ENCODE assay signal across 10 mouse cellular contexts in the genomic region with DNA sequence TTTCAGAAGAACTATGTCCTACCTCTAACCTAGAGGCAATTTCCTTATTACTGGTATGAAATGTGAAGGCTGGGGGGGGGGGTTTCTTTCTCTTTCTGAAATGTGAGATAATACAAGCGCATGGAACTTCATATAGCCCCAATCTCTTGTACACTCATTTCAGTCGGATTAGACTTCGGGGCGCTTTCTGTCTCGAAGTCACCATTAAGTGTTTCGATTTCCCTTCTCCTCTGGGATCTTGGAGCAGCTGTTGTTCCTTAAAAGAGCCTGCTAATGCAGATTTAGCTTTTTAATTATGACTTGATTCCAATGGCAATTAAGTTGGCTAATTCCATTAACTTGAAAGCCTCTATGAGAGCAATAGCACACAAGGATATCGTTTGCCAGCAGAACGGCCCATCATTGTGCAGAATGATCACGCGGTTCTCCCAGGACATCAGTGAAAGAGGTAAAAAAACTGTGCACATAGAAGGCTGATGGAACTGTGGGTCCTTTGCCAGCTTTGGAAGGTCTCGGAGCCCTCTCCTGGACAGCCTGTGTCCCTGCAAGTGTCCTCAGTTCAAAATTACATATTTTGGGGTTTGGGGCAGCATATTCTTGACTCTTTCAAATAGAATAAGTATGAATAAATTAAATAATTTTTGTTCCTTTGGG. TPM values are rescaled to one million over a fixed set of nuclear protein-coding genes. Genes with fewer than 3 reads are reported as not detected.
A peak's percentile ranks its signal among the peaks of the same experiment; 100 is the strongest.
DNase-seq lines count a peak whose midpoint lies in the region; ATAC-seq and TF ChIP-seq lines count a peak whose summit lies in the region.
"Had no signal": no experiment of that assay in that cellular context is flagged by ENCODE, and none has a peak within 500 bp of the region (broad histone marks: within the 10 kb centered on the region; RNA-seq: fewer than 3 reads in every experiment).

No protein-coding gene starts in this region.

- H3K4me1 ChIP-seq in neural tube, embryonic 13.5 days (replicated peaks): 0 out of 2 replicates have a peak, but pooled peaks cover 4% of the 10 kb centered on the region
- no peaks in the 10 kb centered on the region for H3K4me1 ChIP-seq in cortical plate, adult 2 months (ENCODE audit: control insufficient read depth, insufficient read depth, low read length)
- H3K4me1 ChIP-seq: liver, embryonic 15.5 days had no signal

- peak; percentile 44; the same call in 1 of the 2 replicates for TF ChIP-seq CTCF in cortical plate, adult 2 months (IDR thresholded peaks at IDR 0.05; ENCODE audit: extremely low read depth, insufficient read depth, low read length)

- H3K36me3 ChIP-seq in neural tube, embryonic 13.5 days: no peaks in the 10 kb centered on the region
- H3K36me3 ChIP-seq: liver, embryonic 15.5 days had no signal

- no peak overlapping the region for H3K9ac ChIP-seq in neural tube, embryonic 13.5 days
- H3K9ac ChIP-seq: liver, embryonic 15.5 days had no signal

- peak; percentile 84 for ATAC-seq in neural tube, embryonic 13.5 days (ENCODE audit: low read depth)

- 47% methylated on average over 11 of the region's 11 CpGs for WGBS in neural tube, embryonic 13.5 days

- H3K9me3 ChIP-seq in neural tube, embryonic 13.5 days: no peaks in the 10 kb centered on the region
- H3K9me3 ChIP-seq: liver, embryonic 15.5 days had no signal

- H3K4me3 ChIP-seq in neural tube, embryonic 13.5 days: no peak overlapping the region
- no peak overlapping the region for H3K4me3 ChIP-seq in cortical plate, adult 2 months (ENCODE audit: insufficient read depth, low read length)
- H3K4me3 ChIP-seq: liver, embryonic 15.5 days had no signal

- intact Hi-C loops in heart, postnatal 36 days (cut with DNase I): loop anchor here (2.0 to 5.0 kb wide), 2 partner anchors 224 to 369 kb away; no protein-coding TSS in a partner anchor

- peak; percentile 26 for DNase-seq in heart, postnatal 4 days
- no peak for DNase-seq in heart, postnatal 36 days
- no peak for DNase-seq in neural tube, embryonic 10.5 days (ENCODE audit: extremely low spot score, low spot score)
- no peak for DNase-seq in ovary, postnatal 14 days (ENCODE audit: low spot score)
- DNase-seq in urinary bladder, postnatal 36 days (ENCODE audit: low spot score in 2 of 2): no peak
- DNase-seq: cerebellum, adult 18-20 months; kidney, adult 9 months had no signal

- H3K27me3 ChIP-seq in neural tube, embryonic 13.5 days: 0 out of 2 replicates have a peak, but pooled peaks cover 3% of the 10 kb centered on the region
- H3K27me3 ChIP-seq: liver, embryonic 15.5 days had no signal

- H3K4me2 ChIP-seq in neural tube, embryonic 13.5 days: no peak overlapping the region
- H3K4me2 ChIP-seq: liver, embryonic 15.5 days had no signal

- peak overlapping the region; percentile 33; the same call in 1 of the 2 replicates for H3K27ac ChIP-seq in neural tube, embryonic 13.5 days (replicated peaks)
- no peak overlapping the region for H3K27ac ChIP-seq in cortical plate, adult 2 months (ENCODE audit: insufficient read depth, low read length)
- H3K27ac ChIP-seq: liver, embryonic 15.5 days had no signal

- no peak for TF ChIP-seq POLR2A in cortical plate, adult 2 months (IDR thresholded peaks at IDR 0.05; ENCODE audit: extremely low read depth, insufficient read depth, low read length)

RNA-seq across cellular contexts. Expression of a gene that starts 22.4 kb away (rescaled TPM):
- total RNA-seq in heart, postnatal 4 days (2021): 10 to 100 TPM; 27.4 to 28.9 TPM
- total RNA-seq in heart, postnatal 36 days (2021): 10 to 100 TPM; 13.8 to 15.2 TPM
- 1.0 and 2.7 TPM in 2 replicates for polyA plus RNA-seq in neural tube, embryonic 13.5 days (2015; fragmentation: Nextera tagmentation; extraction: Ambion mirVana)
- polyA plus RNA-seq in cortical plate, adult 2 months (2012; rRNA removed): 8.2 and 10.2 TPM in 2 replicates

RNA-seq across cellular contexts. Expression of a gene that starts 22.7 kb away (rescaled TPM):
- 10 to 100 TPM; 32.6 to 34.4 TPM for total RNA-seq in heart, postnatal 4 days (2021)
- total RNA-seq in heart, postnatal 36 days (2021): 10 to 100 TPM; 21.4 to 21.8 TPM
- 19.2 and 19.4 TPM in 2 replicates for polyA plus RNA-seq in neural tube, embryonic 13.5 days (2015; fragmentation: Nextera tagmentation; extraction: Ambion mirVana)
- polyA plus RNA-seq in cortical plate, adult 2 months (2012; rRNA removed): 12.8 and 13.8 TPM in 2 replicates
